Mouse (Mus musculus) lung, embryonic 15.5 days (tissue): ENCODE results near the gene Plagl2. TPM values are rescaled to one million over a fixed set of nuclear protein-coding genes. Genes with fewer than 3 reads are reported as not detected.

ENCODE experiments used
- ATAC-seq: fragments of 200-750 bp; cut with Nextera tagmentation; 2 replicates; pipeline ENCODE4 v1.8.0; 2017; ENCODE audit warnings: moderate number of reproducible peaks, borderline replicate concordance; ENCODE audit not compliant: low FRiP score, low TSS enrichment; ENCODE audit errors: extremely low read depth
- H3K27ac ChIP-seq: fragments of 300-500 bp; sonication (generic); 2 replicates; pipeline ENCODE4 v1.5.1; 2015; ENCODE audit warnings: moderate library complexity, mild to moderate bottlenecking, inconsistent platforms
- H3K27me3 ChIP-seq: fragments of 300-500 bp; sonication (generic); 2 replicates; pipeline ENCODE4 v1.6.1; 2015; ENCODE audit warnings: inconsistent platforms
- H3K36me3 ChIP-seq: fragments of 300-500 bp; sonication (generic); 2 replicates; pipeline ENCODE4 v1.6.1; 2015; ENCODE audit warnings: inconsistent platforms
- H3K4me1 ChIP-seq: fragments of 300-500 bp; sonication (generic); 2 replicates; pipeline ENCODE4 v1.6.1; 2015; ENCODE audit warnings: inconsistent platforms
- H3K4me2 ChIP-seq: fragments of 300-500 bp; sonication (generic); 2 replicates; pipeline ENCODE4 v1.6.1; 2015; ENCODE audit warnings: inconsistent platforms, mild to moderate bottlenecking, moderate library complexity
- H3K4me3 ChIP-seq: fragments of 300-500 bp; sonication (generic); 2 replicates; pipeline ENCODE4 v1.5.1; 2015; ENCODE audit warnings: mild to moderate bottlenecking, inconsistent platforms
- H3K9ac ChIP-seq: fragments of 300-500 bp; sonication (generic); 2 replicates; pipeline ENCODE4 v1.6.1; 2015; ENCODE audit warnings: inconsistent platforms
- H3K9me3 ChIP-seq: fragments of 300-500 bp; sonication (generic); 2 replicates; pipeline ENCODE4 v1.6.1; 2016; ENCODE audit warnings: inconsistent platforms
- WGBS: fragments of 180-500 bp; shearing (Covaris S2); methylation state at CpG from one replicate; pipeline ENCODE4 v1.1.7; 2015; 5-methylcytosine and 5-hydroxymethylcytosine counted together
- polyA plus RNA-seq: library from polyadenylated mRNA; unstranded; fragments of >200 nt; fragmentation: Nextera tagmentation; extraction: Ambion mirVana; gene quantifications from 2 replicates; pipeline ENCODE4 v1.2.1, GENCODE M21; 2015

The Plagl2 gene
- polyA plus RNA-seq, 1 experiment from 2014 or later: 12.9 TPM

DNA sequence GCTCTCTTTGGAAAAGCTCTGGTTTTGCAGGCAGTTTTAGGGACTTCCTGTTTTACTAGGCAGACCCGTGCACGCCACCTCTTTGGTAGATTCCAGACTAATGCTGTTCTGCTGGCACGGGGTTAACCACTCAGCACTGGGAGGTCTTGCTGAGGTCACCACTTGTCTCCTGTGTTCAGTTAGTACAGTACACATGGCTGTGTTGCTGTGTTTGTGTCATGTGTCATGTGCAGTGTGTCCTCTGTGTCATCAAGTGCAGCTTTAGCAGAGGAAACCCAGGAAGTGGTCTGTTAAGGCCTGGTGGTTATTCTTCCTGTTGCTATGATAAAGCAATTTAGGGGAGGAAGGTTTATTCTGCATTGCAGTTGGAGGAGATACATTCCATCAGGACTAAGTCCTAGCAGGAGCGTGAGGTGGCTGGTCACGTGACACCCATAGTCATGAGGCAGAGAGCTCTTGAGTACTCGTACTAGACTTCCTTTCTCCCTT, 26.4 kb downstream of the Plagl2 start:
- Histone ChIP-seq H3K27ac (no peak overlapping the region), H3K27me3 (no peaks in the 10 kb centered on the region), H3K9ac (no peak overlapping the region), H3K4me1 (peaks cover 5% of the 10 kb centered on the region; the same call in 1 of the 2 replicates), H3K4me3 (no peak overlapping the region), H3K9me3 (no peaks in the 10 kb centered on the region), H3K36me3 (peaks cover 2% of the 10 kb centered on the region; the same call in 1 of the 2 replicates), H3K4me2 (no peak overlapping the region)
- 35% methylated on average over 6 of the region's 6 CpGs for WGBS
- no peak for ATAC-seq

DNA sequence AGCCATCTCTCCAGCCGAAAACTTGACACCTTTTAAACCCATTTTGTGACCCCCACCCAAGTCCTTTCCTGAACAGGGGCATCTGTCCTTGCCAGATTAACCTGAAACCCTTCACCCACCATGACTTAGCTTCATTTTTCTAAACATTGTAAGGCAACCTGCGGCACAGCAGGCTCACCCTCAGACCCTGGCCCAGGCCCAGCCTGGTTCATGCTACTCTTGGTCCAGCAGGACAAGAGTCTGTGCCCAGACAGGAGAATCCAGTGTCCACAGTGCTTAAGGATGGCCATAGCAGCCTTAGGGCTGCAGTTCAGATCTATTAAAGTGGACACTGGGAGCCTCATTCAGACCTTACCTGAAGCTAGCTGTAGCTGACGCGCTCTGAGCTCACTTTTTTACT, 27.9 kb downstream of the Plagl2 start:
- Histone ChIP-seq H3K4me1 (peaks cover 5% of the 10 kb centered on the region; the same call in 1 of the 2 replicates), H3K4me3 (no peak overlapping the region), H3K36me3 (peaks cover 14% of the 10 kb centered on the region), H3K9me3 (no peaks in the 10 kb centered on the region), H3K27ac (no peak overlapping the region), H3K4me2 (no peak overlapping the region), H3K9ac (no peak overlapping the region), H3K27me3 (no peaks in the 10 kb centered on the region)
- WGBS: 81% methylated on average over 4 of the region's 4 CpGs
- no peak for ATAC-seq

DNA sequence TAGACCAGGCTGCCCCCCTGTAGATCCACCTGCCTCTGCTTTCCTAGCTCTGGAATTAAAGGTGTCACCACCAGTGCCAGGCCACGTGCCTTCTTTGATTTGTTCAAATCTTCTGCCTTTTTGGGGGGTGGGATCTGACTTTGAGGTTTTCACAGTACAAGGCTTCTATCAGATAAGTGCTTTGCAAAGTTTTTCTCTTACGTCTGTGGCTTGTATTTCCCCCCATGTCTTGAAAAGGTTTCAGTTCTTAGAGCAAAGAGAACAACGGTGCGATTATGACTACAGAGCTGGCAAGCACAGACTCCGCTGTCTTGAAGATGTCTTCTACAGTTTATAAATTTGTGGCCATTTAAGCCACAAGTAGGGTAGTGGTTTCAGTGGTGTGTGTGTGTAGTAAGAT, 29.8 kb downstream of the Plagl2 start:
- Histone ChIP-seq H3K36me3 (peaks cover 29% of the 10 kb centered on the region), H3K9ac (no peak overlapping the region), H3K27me3 (no peaks in the 10 kb centered on the region), H3K9me3 (no peaks in the 10 kb centered on the region), H3K4me3 (no peak overlapping the region), H3K4me2 (no peak overlapping the region), H3K4me1 (peaks cover 5% of the 10 kb centered on the region; the same call in 1 of the 2 replicates), H3K27ac (no peak overlapping the region)
- ATAC-seq: no peak
- 87% methylated on average over 5 of the region's 5 CpGs for whole genome bisulfite sequencing

DNA sequence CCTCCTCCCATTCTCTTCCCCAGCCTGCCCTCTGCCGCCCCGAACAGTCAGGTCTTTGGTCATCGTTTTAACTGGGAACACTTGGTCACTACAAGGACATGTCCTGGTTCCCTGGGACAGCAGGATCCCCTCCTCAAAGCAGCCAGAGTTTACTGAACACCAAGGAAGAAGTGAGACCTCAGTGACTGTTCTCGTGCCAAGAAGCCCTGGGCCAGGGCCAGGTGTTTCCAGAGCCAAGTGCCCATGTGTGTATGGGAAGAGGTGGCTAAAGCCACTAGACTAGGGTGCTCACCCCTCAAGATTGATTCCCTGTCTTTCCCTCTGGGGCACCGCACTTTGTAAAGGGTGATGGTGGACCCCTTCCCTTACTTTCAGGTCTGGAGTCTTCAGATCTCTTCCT, 31.9 kb downstream of the Plagl2 start:
- H3K27me3 ChIP-seq: no peaks in the 10 kb centered on the region
- no peak for ATAC-seq
- no peak overlapping the region for H3K4me2 ChIP-seq
- H3K9me3 ChIP-seq: no peaks in the 10 kb centered on the region
- H3K4me1 ChIP-seq: no peaks in the 10 kb centered on the region
- H3K27ac ChIP-seq: no peak overlapping the region
- H3K36me3 ChIP-seq: peaks cover 49% of the 10 kb centered on the region
- no peak overlapping the region for H3K4me3 ChIP-seq
- WGBS: 87% methylated on average over 5 of the region's 5 CpGs
- H3K9ac ChIP-seq: no peak overlapping the region

DNA sequence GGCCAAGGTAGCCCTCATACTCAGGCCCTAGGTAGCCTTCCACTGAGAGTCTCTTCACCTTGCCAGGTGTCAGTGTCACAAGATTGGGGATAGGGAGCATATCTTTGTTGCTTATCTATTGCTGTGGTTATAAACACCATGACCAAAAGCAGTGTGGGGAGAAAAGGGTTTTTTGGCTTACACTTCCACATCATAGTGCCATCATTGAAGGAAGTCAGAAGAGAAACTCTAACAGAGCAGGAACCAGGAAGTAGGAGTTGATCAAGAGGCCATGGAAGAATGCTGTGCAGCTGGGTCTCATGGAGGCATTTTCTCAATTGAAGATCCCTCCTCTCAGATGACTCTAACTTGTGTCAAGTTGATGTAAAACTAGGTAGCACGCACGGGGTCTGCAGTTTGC, 33.1 kb downstream of the Plagl2 start:
- Histone ChIP-seq H3K9ac (no peak overlapping the region), H3K4me1 (no peaks in the 10 kb centered on the region), H3K4me2 (no peak overlapping the region), H3K27me3 (no peaks in the 10 kb centered on the region), H3K27ac (no peak overlapping the region), H3K4me3 (no peak overlapping the region), H3K36me3 (peaks cover 57% of the 10 kb centered on the region), H3K9me3 (no peaks in the 10 kb centered on the region)
- 88% methylated on average over 2 of the region's 2 CpGs for WGBS
- no peak for ATAC-seq

DNA sequence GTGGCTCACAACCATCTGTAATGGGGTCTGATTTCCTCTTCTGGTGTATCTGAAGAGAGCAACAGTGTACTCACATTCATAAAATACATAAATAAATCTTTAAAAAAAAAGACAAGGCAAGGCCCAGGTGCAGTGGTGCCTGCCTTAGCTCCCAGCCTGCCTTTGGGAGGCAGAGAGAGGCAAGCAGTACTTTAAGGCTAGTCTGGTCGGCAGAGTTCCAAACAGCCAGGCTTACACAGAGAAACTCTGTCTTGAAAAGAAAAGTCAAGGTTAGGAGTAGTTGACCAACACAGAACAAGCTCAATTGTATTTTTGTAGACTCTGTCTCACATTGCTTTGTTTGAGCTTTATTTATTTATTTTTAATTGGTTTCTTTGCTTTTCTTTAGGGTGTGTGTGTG, 38.5 kb downstream of the Plagl2 start:
- Histone ChIP-seq H3K27ac (no peak overlapping the region), H3K27me3 (no peaks in the 10 kb centered on the region), H3K4me1 (no peaks in the 10 kb centered on the region), H3K4me3 (no peak overlapping the region), H3K4me2 (no peak overlapping the region), H3K9ac (no peak overlapping the region), H3K9me3 (no peaks in the 10 kb centered on the region), H3K36me3 (peaks cover 77% of the 10 kb centered on the region)
- no peak for ATAC-seq
- 78% methylated on average over 1 of the region's 1 CpGs for WGBS

DNA sequence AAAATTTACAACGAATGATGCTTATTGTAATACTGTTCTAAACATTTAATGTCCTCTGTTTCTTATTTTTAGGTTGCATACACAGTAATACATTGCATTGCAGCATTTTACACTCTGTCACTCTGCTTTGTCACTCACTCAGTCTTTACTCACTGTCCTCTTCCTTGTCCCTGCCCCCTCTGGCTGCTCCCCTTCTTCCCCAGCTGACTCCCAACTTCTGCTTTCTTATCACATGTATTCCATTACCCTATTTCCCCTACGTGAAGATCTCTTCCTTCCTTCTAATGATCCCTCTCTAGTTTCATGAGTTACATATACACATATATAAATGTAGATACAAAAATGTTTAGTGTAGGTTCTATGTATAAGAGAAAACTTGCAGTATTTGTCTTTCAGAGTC, 42.1 kb downstream of the Plagl2 start:
- Histone ChIP-seq H3K9me3 (no peaks in the 10 kb centered on the region), H3K9ac (no peak overlapping the region), H3K4me3 (no peak overlapping the region), H3K4me2 (no peak overlapping the region), H3K27me3 (no peaks in the 10 kb centered on the region), H3K27ac (no peak overlapping the region), H3K4me1 (no peaks in the 10 kb centered on the region), H3K36me3 (peaks cover 76% of the 10 kb centered on the region)
- no peak for ATAC-seq
- WGBS: 78% methylated on average over 2 of the region's 2 CpGs

DNA sequence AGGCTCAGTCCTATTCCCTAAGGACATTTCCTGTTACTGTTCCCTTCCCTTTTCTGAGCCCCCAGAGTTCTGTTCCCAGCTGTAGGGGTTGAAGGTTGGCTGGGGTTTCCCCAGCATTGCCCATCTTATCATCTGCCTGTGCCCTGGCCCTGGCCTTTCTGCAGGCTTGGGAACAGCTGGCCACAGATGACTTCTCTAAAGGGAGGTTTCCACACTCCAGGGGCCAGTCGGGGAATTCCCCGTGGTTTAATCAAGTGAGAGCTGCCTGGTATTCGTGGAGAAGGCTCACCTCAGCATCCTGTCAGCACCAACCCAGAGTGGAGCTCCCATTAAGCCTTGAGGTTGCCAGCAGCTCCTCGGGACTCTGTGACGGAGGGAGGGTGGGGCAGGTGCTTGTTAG, 42.7 kb downstream of the Plagl2 start:
- Histone ChIP-seq H3K27ac (no peak overlapping the region), H3K4me1 (no peaks in the 10 kb centered on the region), H3K9ac (no peak overlapping the region), H3K27me3 (no peaks in the 10 kb centered on the region), H3K4me2 (no peak overlapping the region), H3K9me3 (no peaks in the 10 kb centered on the region), H3K36me3 (peaks cover 73% of the 10 kb centered on the region), H3K4me3 (no peak overlapping the region)
- no peak for ATAC-seq
- 76% methylated on average over 5 of the region's 5 CpGs for WGBS

DNA sequence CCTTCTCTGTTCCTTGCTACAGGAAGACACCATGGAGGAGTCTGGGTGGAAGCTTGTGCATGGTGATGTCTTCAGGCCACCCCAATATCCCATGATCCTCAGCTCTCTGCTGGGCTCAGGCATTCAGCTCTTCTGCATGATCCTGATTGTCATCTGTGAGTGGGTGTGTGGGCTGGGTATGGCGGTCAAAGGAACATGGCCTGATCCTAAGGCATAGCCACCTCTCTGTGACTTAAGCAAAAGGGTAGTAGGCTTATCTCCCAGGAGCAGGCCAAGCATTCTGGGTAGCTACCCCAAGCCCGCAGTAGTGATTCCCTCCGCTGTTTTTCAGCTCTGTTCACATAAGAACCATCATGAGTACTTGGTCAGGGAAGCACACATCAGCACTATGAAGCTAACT, 47.0 kb downstream of the Plagl2 start:
- H3K4me3 ChIP-seq: no peak overlapping the region
- no peak overlapping the region for H3K4me2 ChIP-seq
- peaks cover 74% of the 10 kb centered on the region for H3K36me3 ChIP-seq
- no peaks in the 10 kb centered on the region for H3K9me3 ChIP-seq
- no peaks in the 10 kb centered on the region for H3K27me3 ChIP-seq
- H3K27ac ChIP-seq: no peak overlapping the region
- no peak; the same call in 1 of the 2 replicates for ATAC-seq
- no peak overlapping the region for H3K9ac ChIP-seq
- WGBS: 89% methylated on average over 3 of the region's 3 CpGs
- H3K4me1 ChIP-seq: no peaks in the 10 kb centered on the region

DNA sequence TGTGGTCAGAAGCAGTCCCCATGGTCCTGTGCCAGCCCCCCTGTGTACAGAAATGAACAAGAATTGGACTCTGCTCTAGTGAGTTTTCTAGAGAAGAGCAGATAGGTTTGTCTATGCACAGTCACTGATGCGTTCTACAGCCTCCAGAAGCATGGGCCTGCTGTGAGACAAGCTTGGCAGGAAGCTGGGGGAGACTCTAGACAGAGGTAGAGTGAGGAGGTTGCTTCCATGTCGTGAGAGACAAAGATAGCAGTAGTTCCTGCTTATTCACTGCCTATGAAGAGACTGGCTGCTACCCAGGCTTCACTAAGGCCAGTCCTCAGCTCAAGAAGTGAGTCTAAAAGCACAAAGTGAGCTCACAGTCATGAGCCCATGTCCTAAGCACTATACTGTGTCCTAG, 50.0 kb downstream of the Plagl2 start:
- Histone ChIP-seq H3K9me3 (no peaks in the 10 kb centered on the region), H3K27ac (no peak overlapping the region), H3K4me1 (no peaks in the 10 kb centered on the region), H3K4me3 (no peak overlapping the region), H3K9ac (no peak overlapping the region), H3K27me3 (no peaks in the 10 kb centered on the region), H3K36me3 (peaks cover 81% of the 10 kb centered on the region), H3K4me2 (no peak overlapping the region)
- ATAC-seq: no peak
- 76% methylated on average over 2 of the region's 2 CpGs for WGBS

DNA sequence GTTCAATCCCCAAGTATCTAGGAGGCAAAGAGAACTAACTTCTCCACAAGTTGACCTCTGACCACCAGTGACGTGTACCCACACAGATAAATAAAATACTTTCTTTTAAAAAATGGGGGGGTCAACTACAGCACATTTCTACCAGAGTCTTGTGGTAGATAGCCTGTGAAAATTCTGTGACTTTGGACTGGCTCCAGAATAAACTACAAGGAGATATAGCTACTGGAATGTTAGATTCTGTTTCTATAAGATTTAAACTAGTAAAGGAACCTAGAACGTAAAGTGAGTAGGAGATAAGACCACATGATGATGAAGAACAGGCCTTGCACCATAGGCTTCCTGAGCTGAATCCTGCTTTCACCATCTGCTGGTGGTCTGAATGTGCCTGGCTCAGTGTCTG, 53.4 kb downstream of the Plagl2 start:
- peaks cover 82% of the 10 kb centered on the region for H3K36me3 ChIP-seq
- H3K9ac ChIP-seq: no peak overlapping the region
- no peaks in the 10 kb centered on the region for H3K27me3 ChIP-seq
- H3K4me3 ChIP-seq: no peak overlapping the region
- H3K27ac ChIP-seq: no peak overlapping the region
- 72% methylated on average over 2 of the region's 2 CpGs for WGBS
- no peak overlapping the region for H3K4me2 ChIP-seq
- H3K4me1 ChIP-seq: no peaks in the 10 kb centered on the region
- H3K9me3 ChIP-seq: no peaks in the 10 kb centered on the region
- ATAC-seq: no peak

DNA sequence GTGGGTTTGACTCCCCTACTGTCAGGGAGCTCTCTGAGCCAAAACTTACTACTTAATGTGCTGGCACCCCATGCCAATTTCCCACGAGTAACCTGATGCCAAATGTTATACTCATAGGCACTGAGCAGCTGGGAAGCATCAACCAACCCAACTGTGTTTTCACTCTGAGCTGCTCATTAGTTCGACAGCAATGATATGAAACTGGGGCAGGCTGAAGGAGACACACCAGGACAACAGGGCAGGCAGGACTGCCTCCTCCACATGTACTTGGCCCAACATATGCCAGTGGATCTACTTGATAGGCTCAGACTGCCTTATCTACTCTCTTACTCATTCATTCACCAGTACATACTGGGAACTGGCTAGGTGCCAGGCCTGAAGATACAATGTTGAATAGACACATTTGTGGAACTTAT, 55.0 kb downstream of the Plagl2 start:
- no peak overlapping the region for H3K4me2 ChIP-seq
- no peaks in the 10 kb centered on the region for H3K9me3 ChIP-seq
- no peaks in the 10 kb centered on the region for H3K27me3 ChIP-seq
- H3K4me1 ChIP-seq: no peaks in the 10 kb centered on the region
- H3K36me3 ChIP-seq: peaks cover 83% of the 10 kb centered on the region
- no peak overlapping the region for H3K27ac ChIP-seq
- H3K4me3 ChIP-seq: no peak overlapping the region
- no peak for ATAC-seq
- 51% methylated on average over 2 of the region's 2 CpGs for WGBS
- H3K9ac ChIP-seq: no peak overlapping the region

DNA sequence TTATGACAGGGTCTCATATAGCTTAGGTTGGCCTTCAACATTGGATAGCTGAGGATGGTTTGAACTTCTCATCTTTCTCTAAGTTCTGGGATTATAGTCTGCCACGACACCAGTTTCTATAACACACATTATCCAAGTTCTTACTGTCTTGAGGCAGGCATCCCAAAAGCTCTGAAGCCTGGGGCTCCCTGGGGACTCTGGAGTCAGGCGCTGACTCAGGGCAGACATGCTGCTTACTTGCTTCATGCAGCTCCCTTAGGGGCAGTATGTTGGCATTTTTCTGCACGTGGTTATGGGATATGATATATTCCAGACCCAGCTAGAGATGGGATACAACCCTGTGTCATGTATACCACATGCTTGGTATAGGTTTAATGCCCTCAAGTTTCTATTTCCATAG, 61.3 kb downstream of the Plagl2 start:
- no peak for ATAC-seq
- no peaks in the 10 kb centered on the region for H3K9me3 ChIP-seq
- no peaks in the 10 kb centered on the region for H3K27me3 ChIP-seq
- H3K9ac ChIP-seq: no peak overlapping the region
- H3K4me1 ChIP-seq: no peaks in the 10 kb centered on the region
- 81% methylated on average over 3 of the region's 3 CpGs for WGBS
- no peak overlapping the region for H3K27ac ChIP-seq
- H3K4me3 ChIP-seq: no peak overlapping the region
- no peak overlapping the region for H3K4me2 ChIP-seq
- peaks cover 49% of the 10 kb centered on the region for H3K36me3 ChIP-seq
